Mouse (Mus musculus) stomach, postnatal 0 days (tissue): ENCODE results near the gene Kctd19.

Experiments
- CTCF ChIP-seq: IDR thresholded peaks from 2 replicates; pipeline ENCODE4 v1.5.1; 2016; ENCODE audit warnings: antibody characterized with exemption, low read depth, mild to moderate bottlenecking, moderate library complexity
- EP300 ChIP-seq: optimal IDR thresholded peaks from 2 replicates; pipeline ENCODE3; 2016; ENCODE audit warnings: antibody characterized with exemption

DNA sequence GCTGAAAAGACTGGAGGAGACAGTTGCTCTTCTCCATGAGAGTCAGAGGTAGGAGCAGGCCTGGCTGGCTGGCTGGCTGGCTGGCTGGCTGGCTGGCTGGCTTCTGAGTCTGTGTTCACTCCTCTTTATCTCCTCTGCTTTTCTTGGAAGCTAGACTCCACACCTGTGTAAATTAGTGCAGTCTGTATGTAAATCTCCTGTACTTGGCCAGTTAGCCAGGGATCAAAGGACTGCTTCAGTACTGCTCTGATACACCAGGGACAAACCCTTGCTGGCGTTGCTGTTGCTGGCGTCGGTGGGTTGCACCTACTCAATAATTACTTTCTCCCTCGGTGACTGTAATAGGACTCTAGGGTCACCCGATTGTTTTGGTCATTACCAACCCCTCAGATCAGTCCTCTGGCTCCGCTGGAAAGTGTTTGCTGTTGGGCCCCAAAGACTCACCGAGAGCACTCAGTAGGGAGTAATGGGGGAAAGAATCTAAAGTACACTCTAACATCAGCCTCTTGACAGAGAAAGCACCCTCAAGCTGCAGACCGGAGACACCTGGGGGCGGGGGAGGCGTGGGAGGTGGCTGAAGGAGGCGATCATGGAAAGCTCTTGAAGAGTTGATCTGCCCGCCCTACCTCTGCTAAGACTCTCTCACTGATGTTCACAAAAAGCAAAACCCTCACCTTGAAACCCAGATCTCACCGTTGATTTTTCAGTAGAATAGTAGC is 47.9 kb upstream of the Kctd19 start:
- TF ChIP-seq CTCF (no peak), EP300 (no peak)
